Comparison of ENCODE assay signal across 35 mouse cellular contexts in the genomic region with DNA sequence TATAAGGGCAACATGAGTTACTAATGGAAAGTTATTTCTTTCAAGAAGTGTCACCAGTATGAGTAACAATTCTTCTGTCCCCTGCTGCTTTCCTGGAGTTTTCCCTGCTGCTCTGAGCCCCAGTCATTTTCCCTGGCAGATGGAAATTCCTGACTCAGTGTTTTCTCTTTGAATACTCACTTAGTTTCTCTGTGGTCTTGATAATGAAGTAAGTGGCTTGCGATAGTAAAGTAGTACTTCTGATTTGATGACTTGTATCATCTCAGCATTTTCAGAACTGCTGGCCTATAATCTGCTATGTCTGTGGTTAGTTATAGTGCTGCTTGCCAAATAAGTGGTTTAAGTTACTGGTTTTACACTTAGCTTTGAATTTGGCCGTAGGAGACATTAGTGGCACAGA. TPM values are rescaled to one million over a fixed set of nuclear protein-coding genes. Genes with fewer than 3 reads are reported as not detected.
DNase-seq lines count a peak whose midpoint lies in the region; ATAC-seq and TF ChIP-seq lines count a peak whose summit lies in the region.
"Had no signal": no experiment of that assay in that cellular context is flagged by ENCODE, and none has a peak within 500 bp of the region (broad histone marks: within the 10 kb centered on the region; RNA-seq: fewer than 3 reads in every experiment).

No protein-coding gene starts in this region.

- peak; percentile 48 to 60; a peak in 3 of 4 replicates for TF ChIP-seq EP300 in MEL (IDR thresholded peaks at IDR 0.05; ENCODE audit: low read depth in 1 of 2, low read length in 2 of 2)

- WGBS in midbrain, embryonic 11.5 days: 90% methylated on average over 2 of the region's 2 CpGs

- DNase-seq in gastrocnemius, adult 2 months: no peak
- DNase-seq in gastrocnemius, postnatal 4 days (ENCODE audit: low spot score in 2 of 2): no peak
- DNase-seq in MEL (ENCODE audit: low read depth, low spot score): peak; percentile 71
- no peak for DNase-seq in embryo, embryonic 9.5 days (ENCODE audit: extremely low spot score)
- no peak for DNase-seq in thymus, postnatal 14 days
- no peak for DNase-seq in midbrain, embryonic 11.5 days (ENCODE audit: low spot score, missing footprints)
- DNase-seq: adrenal gland, postnatal 25 days; B cell, adult 2 months; cerebellum, postnatal 25 days; forebrain, postnatal 0 days; gastrocnemius, postnatal 14 days; heart, adult 11 months; heart, postnatal 4 days; kidney, adult 11 months; kidney, postnatal 14 days; right cerebral cortex, postnatal 25 days; thymus, postnatal 25 days had no signal

- H3K27me3 ChIP-seq in MEL (ENCODE audit: control insufficient read depth in 1 of 2, insufficient read depth in 2 of 2, low read length in 2 of 2): no peaks in the 10 kb centered on the region
- no peaks in the 10 kb centered on the region for H3K27me3 ChIP-seq in midbrain, embryonic 11.5 days (ENCODE audit: control insufficient read depth, insufficient read depth, low read length)
- H3K27me3 ChIP-seq: embryonic facial prominence, embryonic 13.5 days; forebrain, embryonic 12.5 days; hindbrain, embryonic 13.5 days; limb, embryonic 13.5 days; lung, embryonic 15.5 days; midbrain, embryonic 13.5 days; neural tube, embryonic 15.5 days had no signal

- intact Hi-C loops in gastrocnemius, adult 2 months (cut with DNase I): no loop called here

- peaks cover 0 to 26% of the 10 kb centered on the region in 2 experiments; a peak in 2 of 4 replicates for H3K36me3 ChIP-seq in MEL (ENCODE audit: control insufficient read depth in 1 of 2, insufficient read depth in 2 of 2, low read length in 2 of 2)
- 0 out of 2 replicates have a peak, but pooled peaks cover 3% of the 10 kb centered on the region for H3K36me3 ChIP-seq in midbrain, embryonic 11.5 days (ENCODE audit: control insufficient read depth, insufficient read depth, low read length)

- no peak for TF ChIP-seq CTCF in gastrocnemius, adult 2 months (IDR thresholded peaks at IDR 0.05)
- TF ChIP-seq CTCF in MEL (IDR thresholded peaks at IDR 0.05 in 2 of 3, conservative IDR thresholded peaks at IDR 0.05 in 1 of 3; ENCODE audit: control insufficient read depth in 1 of 3, insufficient read depth in 1 of 3, low read depth in 2 of 3, low read length in 3 of 3, poor library complexity in 1 of 3, severe bottlenecking in 1 of 3): no peak
- TF ChIP-seq CTCF in embryonic fibroblast, embryonic 13.5 days (IDR thresholded peaks at IDR 0.05; ENCODE audit: borderline replicate concordance, insufficient read depth, low read length): no peak

- ATAC-seq in midbrain, embryonic 11.5 days (ENCODE audit: low FRiP score): no peak
- ATAC-seq: forebrain, postnatal 0 days; midbrain, embryonic 13.5 days had no signal

- TF ChIP-seq POLR2A in MEL (IDR thresholded peaks at IDR 0.05; ENCODE audit: control insufficient read depth in 1 of 2, insufficient read depth in 1 of 2, low read depth in 1 of 2, low read length in 2 of 2, poor library complexity in 1 of 2): no peak
- no peak for TF ChIP-seq POLR2A in embryonic fibroblast, embryonic 13.5 days (IDR thresholded peaks at IDR 0.05; ENCODE audit: low read depth, low read length)

- H3K4me3 ChIP-seq in gastrocnemius, adult 2 months: no peak overlapping the region
- no peak overlapping the region for H3K4me3 ChIP-seq in MEL (ENCODE audit: control insufficient read depth in 1 of 2, insufficient read depth in 1 of 2, low read depth in 2 of 2, low read length in 2 of 2)
- no peak overlapping the region for H3K4me3 ChIP-seq in embryonic fibroblast, embryonic 13.5 days (ENCODE audit: insufficient read depth, low read length)
- no peak overlapping the region for H3K4me3 ChIP-seq in midbrain, embryonic 11.5 days (ENCODE audit: low read depth, low read length)
- H3K4me3 ChIP-seq: embryonic facial prominence, embryonic 13.5 days; forebrain, embryonic 12.5 days; heart, embryonic 10.5 days; hindbrain, embryonic 13.5 days; left cerebral cortex, adult 2 months; limb, embryonic 13.5 days; lung, embryonic 15.5 days; midbrain, embryonic 13.5 days; neural tube, embryonic 15.5 days had no signal

- H3K9me3 ChIP-seq in MEL (replicated peaks; ENCODE audit: insufficient read depth, low read length): no peaks in the 10 kb centered on the region
- H3K9me3 ChIP-seq in midbrain, embryonic 11.5 days (ENCODE audit: control insufficient read depth, low read length): no peaks in the 10 kb centered on the region
- H3K9me3 ChIP-seq: embryonic facial prominence, embryonic 13.5 days; forebrain, embryonic 12.5 days; G1E; heart, embryonic 10.5 days; hindbrain, embryonic 13.5 days; limb, embryonic 13.5 days; lung, embryonic 15.5 days; midbrain, embryonic 13.5 days; neural tube, embryonic 15.5 days had no signal

- TF ChIP-seq RAD21 in MEL (IDR thresholded peaks at IDR 0.05; ENCODE audit: low read depth, low read length): no peak

- peaks cover 16% of the 10 kb centered on the region for H3K79me2 ChIP-seq in MEL (ENCODE audit: control insufficient read depth, insufficient read depth, low read length, poor library complexity)

- H3K4me1 ChIP-seq in MEL (ENCODE audit: control insufficient read depth in 1 of 2, insufficient read depth in 2 of 2, low read length in 2 of 2): peaks cover 3 to 10% of the 10 kb centered on the region in 2 experiments; a peak in 2 of 4 replicates
- no peaks in the 10 kb centered on the region; the same call in 1 of the 2 replicates for H3K4me1 ChIP-seq in embryonic fibroblast, embryonic 13.5 days (ENCODE audit: control insufficient read depth, insufficient read depth, low read length)
- H3K4me1 ChIP-seq in midbrain, embryonic 11.5 days (ENCODE audit: control insufficient read depth, insufficient read depth, low read length): no peaks in the 10 kb centered on the region
- H3K4me1 ChIP-seq: forebrain, embryonic 12.5 days; heart, embryonic 10.5 days; lung, embryonic 15.5 days; midbrain, embryonic 13.5 days had no signal

- peak overlapping the region; percentile 73 for H3K27ac ChIP-seq in gastrocnemius, adult 2 months
- no peak overlapping the region for H3K27ac ChIP-seq in MEL (ENCODE audit: control insufficient read depth, low read depth, low read length)
- H3K27ac ChIP-seq in embryonic fibroblast, embryonic 13.5 days (ENCODE audit: insufficient read depth, low read length): peak overlapping the region; percentile 43; the same call in 1 of the 2 replicates
- no peak overlapping the region for H3K27ac ChIP-seq in midbrain, embryonic 11.5 days (ENCODE audit: low read depth, low read length)
- H3K27ac ChIP-seq: embryonic facial prominence, embryonic 13.5 days; forebrain, embryonic 12.5 days; heart, embryonic 10.5 days; hindbrain, embryonic 13.5 days; left cerebral cortex, adult 2 months; limb, embryonic 13.5 days; lung, embryonic 15.5 days; midbrain, embryonic 13.5 days; neural tube, embryonic 15.5 days had no signal

- no peak overlapping the region for H3K4me2 ChIP-seq in midbrain, embryonic 11.5 days
- H3K4me2 ChIP-seq: embryonic facial prominence, embryonic 13.5 days; forebrain, embryonic 12.5 days; hindbrain, embryonic 13.5 days; limb, embryonic 13.5 days; liver, embryonic 11.5 days; lung, embryonic 15.5 days; midbrain, embryonic 13.5 days; neural tube, embryonic 15.5 days had no signal

- H3K9ac ChIP-seq in MEL (ENCODE audit: control insufficient read depth, low read depth, low read length, poor library complexity, severe bottlenecking): no peak overlapping the region
- H3K9ac ChIP-seq in midbrain, embryonic 11.5 days (ENCODE audit: low read length): no peak overlapping the region
- H3K9ac ChIP-seq: embryonic facial prominence, embryonic 13.5 days; forebrain, embryonic 12.5 days; forebrain, postnatal 0 days; hindbrain, embryonic 13.5 days; limb, embryonic 13.5 days; lung, embryonic 15.5 days; midbrain, embryonic 13.5 days; neural tube, embryonic 15.5 days had no signal

TF ChIP-seq in MEL, 35 proteins besides CTCF, POLR2A, EP300 and RAD21:
- TF ChIP-seq MAFK (IDR thresholded peaks at IDR 0.05; ENCODE audit: borderline replicate concordance, low read depth, low read length) (peak; percentile 48; the same call in 1 of the 2 replicates), RCOR1 (IDR thresholded peaks at IDR 0.05; ENCODE audit: low read depth, low read length) (peak; percentile 94), SMC3 (IDR thresholded peaks at IDR 0.05; ENCODE audit: low read depth, low read length) (no peak), TAL1 (IDR thresholded peaks at IDR 0.05; ENCODE audit: low read length) (no peak), ZNF384 (IDR thresholded peaks at IDR 0.05; ENCODE audit: low read depth, low read length) (no peak), GATA1 (IDR thresholded peaks at IDR 0.05; ENCODE audit: low read depth, low read length) (peak; percentile 63; the same call in 1 of the 2 replicates), ETS1 (IDR thresholded peaks at IDR 0.05; ENCODE audit: low read depth, low read length) (peak; percentile 73)
TF ChIP-seq in MEL: peak in this region for 4.

RNA-seq across cellular contexts. Expression of gene Ccdc50, which starts 12.9 kb away (rescaled TPM):
- total RNA-seq in gastrocnemius, adult 2 months (2021): 10 to 100 TPM; 78.4 to 82.4 TPM
- 100 to 1,000 TPM in 1 of 2 experiments, 10 to 100 TPM in 1; 94.3 to 107 TPM for total RNA-seq in gastrocnemius, postnatal 4 days (2021)
- total RNA-seq in MEL (2012; rRNA removed): 15.1 and 22.2 TPM in 2 replicates
- 10 to 100 TPM; 20.4 to 30.6 TPM for polyA plus RNA-seq in MEL (2012; ENCODE audit: insufficient read depth in 1 of 2, insufficient read length in 2 of 2, low read depth in 1 of 2, low replicate concordance in 2 of 2, missing spikeins in 1 of 2)
- 69.8 and 72.6 TPM in 2 replicates for polyA plus RNA-seq in embryonic fibroblast, embryonic 13.5 days (2011; ENCODE audit: insufficient read length, low read depth, missing spikeins)
- 74.9 and 77.1 TPM in 2 replicates for polyA plus RNA-seq in midbrain, embryonic 11.5 days (2014; fragmentation: Nextera tagmentation; extraction: Ambion mirVana)

RNA-seq across cellular contexts. Expression of gene Uts2b, which starts 31.5 kb away (rescaled TPM):
- total RNA-seq in gastrocnemius, adult 2 months (2021): not detected
- total RNA-seq in gastrocnemius, postnatal 4 days (2021): not detected
- not detected in 2 replicates for total RNA-seq in MEL (2012; rRNA removed)
- polyA plus RNA-seq in MEL (2012; ENCODE audit: insufficient read depth in 1 of 2, insufficient read length in 2 of 2, low read depth in 1 of 2, low replicate concordance in 2 of 2, missing spikeins in 1 of 2): not detected
- 0.60 TPM in 1 of 2 replicates, not detected in the other for polyA plus RNA-seq in embryonic fibroblast, embryonic 13.5 days (2011; ENCODE audit: insufficient read length, low read depth, missing spikeins)
- polyA plus RNA-seq in midbrain, embryonic 11.5 days (2014; fragmentation: Nextera tagmentation; extraction: Ambion mirVana): not detected in 2 replicates
- total RNA-seq: adrenal gland, adult 18-20 months; adrenal gland, postnatal 25 days; forebrain, postnatal 0 days; G1E; gastrocnemius, postnatal 14 days; layer of hippocampus, postnatal 14 days; left cerebral cortex, adult 2 months; left cerebral cortex, postnatal 25 days; megakaryocyte, adult 5-6 weeks had no signal
- polyA plus RNA-seq: forebrain, embryonic 12.5 days; forebrain, postnatal 0 days; G1E; kidney, embryonic 14.5 days; liver, embryonic 11.5 days; liver, embryonic 16.5 days had no signal

Comparison
In these comparisons a context has a peak if more than half of its experiments do, and no peak if none do; other contexts are left out.
1. H3K27ac ChIP-seq: peak in gastrocnemius, adult 2 months (single experiment) and embryonic fibroblast, embryonic 13.5 days (single experiment); none in MEL (single experiment) and midbrain, embryonic 11.5 days (single experiment).